Mouse (Mus musculus) limb, embryonic 15.5 days (tissue): ENCODE measurements around the gene Tmc2. TPM values are rescaled to one million over a fixed set of nuclear protein-coding genes. Genes with fewer than 3 reads are reported as not detected.

ENCODE experiments used
- ATAC-seq: fragments of 200-750 bp; cut with Nextera tagmentation; 2 replicates; pipeline ENCODE4 v1.8.0; 2017; ENCODE audit warnings: low read depth, moderate TSS enrichment; ENCODE audit not compliant: insufficient number of reproducible peaks, low FRiP score, low TSS enrichment
- H3K27ac ChIP-seq: fragments of 300-500 bp; sonication (generic); 2 replicates; pipeline ENCODE4 v1.5.1; 2015; ENCODE audit warnings: moderate library complexity, mild to moderate bottlenecking, inconsistent platforms
- H3K27me3 ChIP-seq: fragments of 300-500 bp; sonication (generic); 2 replicates; pipeline ENCODE4 v1.6.1; 2015; ENCODE audit warnings: inconsistent platforms
- H3K36me3 ChIP-seq: fragments of 300-500 bp; sonication (generic); 2 replicates; pipeline ENCODE4 v1.6.1; 2015; ENCODE audit warnings: inconsistent platforms
- H3K4me1 ChIP-seq: fragments of 300-500 bp; sonication (generic); 2 replicates; pipeline ENCODE4 v1.6.1; 2015; ENCODE audit warnings: inconsistent platforms
- H3K4me2 ChIP-seq: fragments of 300-500 bp; sonication (generic); 2 replicates; pipeline ENCODE4 v1.6.1; 2015; ENCODE audit warnings: mild to moderate bottlenecking, inconsistent platforms
- H3K4me3 ChIP-seq: fragments of 300-500 bp; sonication (generic); 2 replicates; pipeline ENCODE4 v1.5.1; 2015; ENCODE audit warnings: mild to moderate bottlenecking, inconsistent platforms
- H3K9ac ChIP-seq: fragments of 300-500 bp; sonication (generic); 2 replicates; pipeline ENCODE4 v1.6.1; 2015; ENCODE audit warnings: inconsistent platforms
- H3K9me3 ChIP-seq: fragments of 300-500 bp; sonication (generic); 2 replicates; pipeline ENCODE4 v1.6.1; 2016; ENCODE audit warnings: inconsistent platforms
- WGBS: fragments of 180-500 bp; shearing (Covaris S2); methylation state at CpG from one replicate; pipeline ENCODE4 v1.1.7; 2015; 5-methylcytosine and 5-hydroxymethylcytosine counted together
- polyA plus RNA-seq: library from polyadenylated mRNA; unstranded; fragments of >200 nt; fragmentation: Nextera tagmentation; extraction: Ambion mirVana; gene quantifications from 2 replicates; pipeline ENCODE4 v1.2.1, GENCODE M21; 2015

The Tmc2 gene
- polyA plus RNA-seq, 1 experiment from 2014 or later: not detected

DNA sequence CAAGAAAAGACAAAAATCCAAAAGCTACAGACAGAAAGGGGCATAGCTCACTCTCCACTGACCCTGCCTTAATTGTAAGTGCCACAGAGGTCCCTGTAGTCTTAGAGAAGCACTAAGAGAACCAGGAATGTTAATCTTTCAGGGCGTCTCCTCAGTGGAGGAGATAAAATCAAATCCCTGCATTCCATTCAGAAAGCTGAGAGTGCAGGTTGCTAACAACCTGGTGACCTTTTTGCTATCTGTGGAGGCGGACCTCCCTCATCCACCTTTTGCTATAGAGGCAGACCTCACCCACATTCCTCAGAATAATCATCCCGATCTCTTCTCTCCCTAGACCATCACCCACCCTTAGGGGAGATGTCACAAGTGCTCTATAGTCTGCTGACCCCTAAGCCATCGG is 94.1 kb downstream of the Tmc2 start:
- Histone ChIP-seq H3K9me3 (no peaks in the 10 kb centered on the region), H3K4me1 (peaks cover 12% of the 10 kb centered on the region; the same call in 1 of the 2 replicates), H3K4me3 (no peak overlapping the region), H3K4me2 (no peak overlapping the region), H3K9ac (no peak overlapping the region), H3K27me3 (peaks cover 11% of the 10 kb centered on the region), H3K36me3 (no peaks in the 10 kb centered on the region), H3K27ac (no peak overlapping the region)
- 65% methylated on average over 4 of the region's 4 CpGs for WGBS
- ATAC-seq: no peak

DNA sequence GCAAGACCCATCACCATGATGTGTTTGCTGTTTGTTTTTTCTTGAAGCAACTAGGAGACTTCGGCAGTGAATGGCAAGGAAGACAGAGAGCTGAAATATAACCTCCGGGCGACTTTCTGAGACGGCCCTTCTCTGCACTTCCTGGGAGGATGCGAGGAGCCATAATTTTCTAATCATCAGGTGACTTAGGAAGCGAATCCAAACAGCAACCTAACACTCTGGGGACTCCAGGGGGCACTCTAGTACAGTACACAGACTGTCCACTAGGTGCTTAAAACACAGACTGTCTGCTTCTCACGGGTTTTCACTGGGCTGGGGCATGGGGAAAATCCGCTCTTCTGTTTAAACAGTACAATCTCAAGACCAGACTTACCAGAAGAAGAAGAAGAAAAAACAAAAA is 96.4 kb downstream of the Tmc2 start:
- WGBS: 10% methylated on average over 8 of the region's 8 CpGs
- peaks cover 33% of the 10 kb centered on the region for H3K4me1 ChIP-seq
- no peak overlapping the region for H3K27ac ChIP-seq
- H3K4me3 ChIP-seq: no peak overlapping the region
- no peaks in the 10 kb centered on the region for H3K36me3 ChIP-seq
- no peak overlapping the region for H3K9ac ChIP-seq
- no peak overlapping the region for H3K4me2 ChIP-seq
- ATAC-seq: no peak
- H3K27me3 ChIP-seq: peaks cover 16% of the 10 kb centered on the region
- H3K9me3 ChIP-seq: no peaks in the 10 kb centered on the region

DNA sequence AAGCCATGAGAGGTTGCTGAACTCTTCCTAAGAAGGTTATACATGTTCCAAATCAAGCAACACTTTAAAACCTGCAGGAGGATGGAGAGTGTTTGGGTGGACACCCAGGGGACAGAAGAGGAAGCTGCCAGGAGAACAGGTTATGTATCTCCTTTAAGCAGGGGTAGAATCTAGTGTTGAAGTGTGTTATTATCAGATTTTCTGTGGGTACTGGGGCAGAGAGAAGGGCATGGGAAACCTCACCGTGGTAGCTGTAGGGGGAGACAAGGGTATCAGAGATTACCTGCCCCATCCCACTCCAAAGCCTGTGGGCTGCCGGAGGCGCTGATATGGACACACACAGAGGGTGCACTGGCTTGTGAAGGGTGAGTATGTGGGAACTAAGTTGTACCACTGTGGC is 98.0 kb downstream of the Tmc2 start:
- Histone ChIP-seq H3K4me3 (no peak overlapping the region), H3K27ac (no peak overlapping the region), H3K4me1 (peaks cover 37% of the 10 kb centered on the region), H3K9ac (no peak overlapping the region), H3K4me2 (no peak overlapping the region), H3K9me3 (no peaks in the 10 kb centered on the region), H3K27me3 (peaks cover 25% of the 10 kb centered on the region), H3K36me3 (no peaks in the 10 kb centered on the region)
- no peak for ATAC-seq
- 34% methylated on average over 3 of the region's 3 CpGs for WGBS

DNA sequence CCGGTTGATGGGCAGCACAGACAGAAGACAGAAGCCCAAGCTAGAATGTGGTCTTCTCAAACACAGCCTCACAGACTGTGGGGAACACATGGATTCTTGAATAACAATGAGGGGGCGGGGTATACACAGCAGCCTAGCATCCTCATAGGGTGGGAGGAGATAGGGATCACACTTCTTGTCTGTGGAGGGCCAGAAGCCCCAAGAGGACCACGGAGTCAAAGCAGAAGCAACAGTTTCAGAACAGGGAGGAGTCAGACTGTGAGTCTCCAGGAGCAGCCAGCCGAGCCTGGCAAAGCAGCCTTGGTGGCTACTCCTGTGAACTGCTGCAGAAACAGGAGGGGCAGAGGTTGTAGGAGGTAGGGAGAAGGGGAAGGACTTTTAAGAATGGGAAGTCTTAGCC is 98.5 kb downstream of the Tmc2 start:
- no peaks in the 10 kb centered on the region for H3K36me3 ChIP-seq
- 5% methylated on average over 4 of the region's 4 CpGs for WGBS
- no peak overlapping the region for H3K4me2 ChIP-seq
- ATAC-seq: 0 out of 2 replicates have a peak, but pooled peaks have one; percentile 30
- H3K4me1 ChIP-seq: peaks cover 37% of the 10 kb centered on the region
- no peaks in the 10 kb centered on the region for H3K9me3 ChIP-seq
- peaks cover 25% of the 10 kb centered on the region for H3K27me3 ChIP-seq
- no peak overlapping the region for H3K9ac ChIP-seq
- H3K27ac ChIP-seq: no peak overlapping the region
- H3K4me3 ChIP-seq: no peak overlapping the region

DNA sequence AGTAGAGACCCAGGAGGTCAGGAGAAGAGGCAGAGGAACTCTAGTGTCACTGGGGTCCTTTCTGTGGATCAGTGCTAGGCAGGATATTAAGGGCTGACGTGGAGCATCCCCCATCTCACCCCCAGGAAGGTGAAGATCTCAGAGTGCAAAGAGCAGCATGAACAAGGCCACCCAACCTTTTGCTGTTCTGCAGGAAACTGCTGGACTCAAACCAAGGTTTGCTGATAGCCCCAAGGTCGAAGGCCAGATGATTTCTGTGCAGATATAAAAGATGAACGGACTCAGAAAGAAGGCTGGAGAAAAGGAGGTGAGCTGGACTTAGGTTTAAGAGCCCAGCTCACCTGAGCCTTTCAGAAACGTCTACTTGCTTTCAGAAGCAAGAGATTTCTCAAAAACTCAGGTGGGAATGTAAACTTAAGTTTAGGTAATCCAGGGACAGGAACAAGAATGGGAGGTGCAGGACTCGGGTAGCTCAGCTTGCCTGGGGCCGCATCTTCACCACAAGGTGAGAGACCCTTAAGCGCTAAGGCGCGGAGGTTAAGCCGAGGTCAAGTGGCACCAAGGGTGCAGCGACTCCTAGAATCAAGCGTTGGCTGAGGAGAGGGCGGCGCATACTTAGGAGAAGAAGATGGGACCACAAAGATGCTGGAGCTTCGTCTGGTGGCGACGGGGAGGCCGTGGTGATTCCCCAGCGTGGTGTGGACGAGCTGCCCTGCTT is 99.4 kb downstream of the Tmc2 start:
- WGBS: 8% methylated on average over 20 of the region's 20 CpGs
- no peak for ATAC-seq
- peak overlapping the region; percentile 88 for H3K4me2 ChIP-seq
- peaks cover 37% of the 10 kb centered on the region for H3K4me1 ChIP-seq
- H3K9me3 ChIP-seq: no peaks in the 10 kb centered on the region
- peaks cover 25% of the 10 kb centered on the region for H3K27me3 ChIP-seq
- H3K9ac ChIP-seq: peak overlapping the region; percentile 66
- H3K4me3 ChIP-seq: peak overlapping the region; percentile 76
- no peaks in the 10 kb centered on the region for H3K36me3 ChIP-seq
- no peak overlapping the region for H3K27ac ChIP-seq

DNA sequence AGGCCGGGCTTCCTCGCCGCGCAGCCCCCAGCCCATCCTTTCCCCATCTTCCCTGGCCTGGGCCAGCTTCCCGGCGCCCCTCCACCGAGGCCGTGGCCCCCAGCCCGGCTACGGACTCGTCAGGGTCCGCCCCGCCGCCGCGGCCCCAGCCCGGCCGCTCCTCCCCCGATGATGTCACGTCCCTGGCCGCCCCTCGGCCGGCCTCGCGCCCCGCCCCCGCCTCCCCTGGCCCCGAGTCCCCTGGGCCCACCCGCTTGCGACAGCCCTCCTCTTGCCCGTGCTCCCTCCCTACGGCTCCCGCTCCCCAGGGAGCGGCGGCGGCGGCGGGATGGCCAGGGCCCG is 99.9 kb downstream of the Tmc2 start, which contains the start of gene Ebf4:
Ebf4 (plus strand) TSS at position 234 of the 342 bp plus-strand sequence.
- Histone ChIP-seq H3K9ac (peak within 1 kb of the TSS; percentile 66), H3K4me1 (peaks cover 37% of the 10 kb centered on the region), H3K4me2 (peak within 1 kb of the TSS; percentile 88), H3K9me3 (no peaks in the 10 kb centered on the region), H3K27me3 (peaks cover 25% of the 10 kb centered on the region), H3K27ac (peak within 1 kb of the TSS; percentile 77), H3K4me3 (peak within 1 kb of the TSS; percentile 76), H3K36me3 (no peaks in the 10 kb centered on the region)
- 1% methylated on average over 21 of the region's 39 CpGs for WGBS
- ATAC-seq: peak; percentile 50; the same call in 1 of the 2 replicates

DNA sequence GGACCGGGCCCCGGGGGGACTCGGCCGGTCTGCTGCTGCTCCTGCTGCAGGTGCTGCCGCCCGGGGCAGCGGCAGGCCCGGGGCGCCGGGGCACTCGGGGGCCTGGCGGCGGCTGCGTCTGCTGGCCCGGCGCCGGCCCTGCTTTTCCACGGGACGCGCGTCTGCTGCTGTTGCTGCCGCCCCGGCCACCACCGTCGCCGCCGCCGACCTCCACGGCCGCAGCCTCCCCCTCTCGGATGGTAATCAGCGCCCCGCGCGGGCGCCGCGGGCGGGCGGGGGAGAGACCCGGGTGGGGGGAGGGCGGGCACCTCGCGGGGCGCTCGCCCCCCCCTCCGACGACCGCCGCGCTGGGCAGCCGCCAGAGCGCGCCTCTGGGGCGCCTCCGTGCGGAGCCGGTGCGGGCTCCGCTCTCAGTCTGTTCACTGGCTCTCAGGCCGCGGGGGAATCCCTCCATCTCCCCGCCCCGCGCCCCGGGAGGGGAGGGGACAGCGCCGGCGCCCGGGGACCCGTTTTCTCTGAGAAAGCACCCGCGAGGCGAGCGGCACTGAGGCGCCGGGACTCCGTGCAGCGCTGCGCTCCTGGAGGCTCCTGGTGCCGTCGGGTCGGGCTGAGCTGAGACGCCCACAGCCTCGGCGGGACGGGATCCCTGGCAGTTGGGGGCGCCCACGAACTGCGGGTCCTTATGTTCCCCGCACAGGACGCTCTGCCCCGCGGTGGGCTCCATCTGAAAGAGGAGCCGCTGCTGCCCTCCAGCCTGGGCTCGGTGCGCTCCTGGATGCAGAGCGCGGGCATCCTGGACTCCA is 100.5 kb downstream of the Tmc2 start:
- Histone ChIP-seq H3K4me2 (peak overlapping the region; percentile 88), H3K4me1 (peaks cover 37% of the 10 kb centered on the region), H3K9ac (peak overlapping the region; percentile 66), H3K9me3 (no peaks in the 10 kb centered on the region), H3K27ac (peak overlapping the region; percentile 77), H3K36me3 (no peaks in the 10 kb centered on the region), H3K27me3 (peaks cover 25% of the 10 kb centered on the region), H3K4me3 (peak overlapping the region; percentile 76)
- ATAC-seq: peak; percentile 32; the same call in 1 of the 2 replicates
- under 1% methylated on average over 50 of the region's 99 CpGs for WGBS

DNA sequence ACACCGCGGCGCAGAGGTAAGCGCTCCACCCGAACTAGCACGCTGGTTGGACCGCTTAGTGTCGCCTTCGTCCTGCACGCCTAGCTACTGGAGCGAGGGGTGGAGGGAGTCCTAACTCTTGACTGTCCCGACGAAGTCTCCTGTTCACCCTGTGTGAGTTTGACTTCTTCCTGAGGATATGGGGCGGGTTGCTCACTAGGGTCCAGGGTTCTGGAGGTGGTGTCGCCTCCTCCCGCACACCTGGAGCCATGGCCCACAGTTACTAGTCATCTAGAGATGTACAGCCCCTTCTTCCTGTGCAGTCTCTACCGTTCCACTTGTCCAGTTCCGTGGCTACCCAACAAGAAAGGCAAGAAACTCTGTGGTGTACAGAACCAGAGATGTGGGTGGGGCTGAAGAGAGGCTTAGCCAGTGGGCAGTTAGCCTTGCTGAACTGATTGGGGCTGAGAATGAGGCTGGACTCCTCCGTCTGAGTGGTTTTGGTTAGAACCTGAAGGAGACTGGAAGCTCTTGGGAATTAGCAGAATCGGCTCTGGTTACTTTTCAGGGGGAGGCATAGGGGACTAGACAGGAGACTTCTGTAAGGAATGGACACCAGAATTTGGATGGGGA is 101.2 kb downstream of the Tmc2 start:
- 4% methylated on average over 20 of the region's 20 CpGs for WGBS
- Histone ChIP-seq H3K4me3 (peak overlapping the region; percentile 76), H3K9me3 (no peaks in the 10 kb centered on the region), H3K27me3 (peaks cover 25% of the 10 kb centered on the region), H3K27ac (peak overlapping the region; percentile 77; the same call in 1 of the 2 replicates), H3K4me1 (peaks cover 37% of the 10 kb centered on the region), H3K36me3 (no peaks in the 10 kb centered on the region), H3K4me2 (peak overlapping the region; percentile 88), H3K9ac (peak overlapping the region; percentile 66)
- no peak for ATAC-seq

DNA sequence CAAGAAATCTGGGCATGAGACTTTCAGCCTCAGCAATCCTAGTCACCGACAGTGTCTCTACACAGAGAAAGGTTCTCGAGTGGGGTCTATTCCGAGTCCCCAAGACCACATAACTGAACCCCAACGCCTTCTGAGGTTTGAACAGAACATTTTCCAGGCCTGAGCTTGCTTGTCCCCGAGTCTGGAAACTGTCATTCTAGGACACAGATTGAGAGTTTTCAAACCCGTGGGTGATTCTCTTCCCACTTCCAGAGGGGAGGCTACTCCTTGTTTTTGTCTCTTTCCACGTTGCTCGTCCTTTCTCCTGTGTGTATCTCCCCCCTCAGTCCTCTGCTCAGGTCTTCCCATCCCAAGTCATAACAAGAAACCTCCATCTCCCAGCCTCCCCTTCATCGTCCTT is 102.6 kb downstream of the Tmc2 start:
- H3K4me3 ChIP-seq: no peak overlapping the region
- no peaks in the 10 kb centered on the region for H3K9me3 ChIP-seq
- no peak overlapping the region for H3K27ac ChIP-seq
- no peak overlapping the region for H3K4me2 ChIP-seq
- peaks cover 32% of the 10 kb centered on the region for H3K4me1 ChIP-seq
- H3K27me3 ChIP-seq: peaks cover 22% of the 10 kb centered on the region
- no peak overlapping the region for H3K9ac ChIP-seq
- ATAC-seq: no peak
- no peaks in the 10 kb centered on the region for H3K36me3 ChIP-seq
- WGBS: 80% methylated on average over 9 of the region's 9 CpGs

DNA sequence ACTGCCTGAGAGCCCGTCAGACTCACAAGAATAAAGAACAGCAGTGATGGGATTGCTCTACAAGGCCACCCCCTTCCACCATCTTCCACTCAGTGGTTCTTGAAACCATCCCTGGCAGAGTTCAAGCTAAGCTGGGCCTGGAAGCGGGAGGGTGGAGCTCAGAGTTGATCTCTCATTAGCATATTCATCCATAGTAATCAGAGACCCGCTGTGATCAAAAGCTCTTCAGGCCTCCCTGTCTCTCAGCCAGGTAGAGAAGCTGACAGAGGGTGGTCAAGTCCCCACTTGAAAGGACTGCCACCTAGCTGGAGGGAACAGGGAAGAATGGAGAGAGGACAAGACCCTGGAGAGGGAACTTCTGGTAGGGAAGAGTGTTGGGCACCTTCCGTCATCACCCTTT is 108.0 kb downstream of the Tmc2 start:
- H3K4me2 ChIP-seq: no peak overlapping the region
- peaks cover 32% of the 10 kb centered on the region for H3K36me3 ChIP-seq
- H3K4me1 ChIP-seq: no peaks in the 10 kb centered on the region
- H3K9ac ChIP-seq: no peak overlapping the region
- ATAC-seq: no peak
- no peaks in the 10 kb centered on the region for H3K9me3 ChIP-seq
- H3K4me3 ChIP-seq: no peak overlapping the region
- 64% methylated on average over 4 of the region's 4 CpGs for WGBS
- H3K27ac ChIP-seq: no peak overlapping the region
- no peaks in the 10 kb centered on the region for H3K27me3 ChIP-seq
